In genomic region chr6:143174906-143175656, GRCm38 (mm10) we compare ENCODE assay signal across 8 mouse cellular contexts. TPM values are rescaled to one million over a fixed set of nuclear protein-coding genes. Genes with fewer than 3 reads are reported as not detected.
DNase-seq lines count a peak whose midpoint lies in the region; ATAC-seq and TF ChIP-seq lines count a peak whose summit lies in the region.

No protein-coding gene starts in this region.

- peak; percentile 55 for DNase-seq in A20 (ENCODE audit: low read depth, low spot score)
- peak; percentile 71 for DNase-seq in brain, embryonic 14.5 days (ENCODE audit: low read depth)
- peak; percentile 19 for DNase-seq in gastrocnemius, postnatal 14 days
- DNase-seq in layer of hippocampus, adult 9-10 months (ENCODE audit: low spot score), result peak; percentile 22
- peak; percentile 42 for DNase-seq in yolk sac, embryonic 10.5 days (ENCODE audit: low spot score)

- peaks cover 14% of the 10 kb centered on the region for H3K36me3 ChIP-seq in forebrain, embryonic 12.5 days (replicated peaks)
- H3K36me3 ChIP-seq in forebrain, embryonic 13.5 days (ENCODE audit: poor library complexity, severe bottlenecking), result peaks cover 21% of the 10 kb centered on the region

- no peak overlapping the region for H3K9ac ChIP-seq in forebrain, embryonic 12.5 days
- H3K9ac ChIP-seq in forebrain, embryonic 13.5 days, result no peak overlapping the region

- WGBS in forebrain, embryonic 12.5 days, result 43% methylated on average over 3 of the region's 3 CpGs
- WGBS in forebrain, embryonic 13.5 days, result 47% methylated on average over 3 of the region's 3 CpGs

- no peak for TF ChIP-seq POLR2A in brain, embryonic 14.5 days (IDR thresholded peaks at IDR 0.05; ENCODE audit: borderline replicate concordance, extremely low read depth, insufficient read depth, insufficient read length, poor library complexity, severe bottlenecking)

- H3K4me3 ChIP-seq in forebrain, embryonic 12.5 days (replicated peaks), result no peak overlapping the region
- H3K4me3 ChIP-seq in forebrain, embryonic 13.5 days, result no peak overlapping the region

- H3K4me2 ChIP-seq in forebrain, embryonic 12.5 days, result no peak overlapping the region
- H3K4me2 ChIP-seq in forebrain, embryonic 13.5 days, result no peak overlapping the region

- peak overlapping the region; percentile 14; the same call in 1 of the 2 replicates for H3K27ac ChIP-seq in forebrain, embryonic 12.5 days
- H3K27ac ChIP-seq in forebrain, embryonic 13.5 days, result no peak overlapping the region

- peaks cover 8% of the 10 kb centered on the region; the same call in 1 of the 2 replicates for H3K4me1 ChIP-seq in forebrain, embryonic 12.5 days
- H3K4me1 ChIP-seq in forebrain, embryonic 13.5 days, result peaks cover 9% of the 10 kb centered on the region; the same call in 1 of the 2 replicates

- intact Hi-C loops in gastrocnemius, postnatal 14 days (cut with DNase I; ENCODE audit: low total_unique reads), result loop anchor here (5.0 kb wide), 2 partner anchors 143 to 188 kb away; no protein-coding TSS in a partner anchor

- peak; percentile 61; the same call in 1 of the 2 replicates for TF ChIP-seq CTCF in brain, embryonic 14.5 days (IDR thresholded peaks at IDR 0.05; ENCODE audit: borderline replicate concordance, extremely low read depth, insufficient read depth, insufficient read length)

- H3K27me3 ChIP-seq in forebrain, embryonic 12.5 days, result no peaks in the 10 kb centered on the region
- no peaks in the 10 kb centered on the region for H3K27me3 ChIP-seq in forebrain, embryonic 13.5 days

- no peaks in the 10 kb centered on the region for H3K9me3 ChIP-seq in forebrain, embryonic 12.5 days
- H3K9me3 ChIP-seq in forebrain, embryonic 13.5 days (replicated peaks), result no peaks in the 10 kb centered on the region

- ATAC-seq in forebrain, embryonic 12.5 days (ENCODE audit: low FRiP score), result no peak
- ATAC-seq in forebrain, embryonic 13.5 days, result no peak; the same call in 1 of the 2 replicates
- peak; percentile 69 for ATAC-seq in megakaryocyte progenitor cell, adult 5-6 weeks (replicated peaks; ENCODE audit: poor library complexity)

RNA-seq across cellular contexts. Expression of gene Etnk1, which starts 8.1 kb away (rescaled TPM):
- polyA plus RNA-seq in forebrain, embryonic 12.5 days (2016; fragmentation: Nextera tagmentation; extraction: Ambion mirVana), result 33.9 and 39.5 TPM in 2 replicates
- 22.6 and 24.7 TPM in 2 replicates for polyA plus RNA-seq in forebrain, embryonic 13.5 days (2015; fragmentation: Nextera tagmentation; extraction: Ambion mirVana)
- 102 and 103 TPM in 2 replicates for polyA plus RNA-seq in brain, embryonic 14.5 days (2012; rRNA removed)
- total RNA-seq in gastrocnemius, postnatal 14 days (2021), result 10 to 100 TPM; 14.3 to 14.6 TPM
- total RNA-seq in megakaryocyte progenitor cell, adult 5-6 weeks (2015), result 46.9 and 55.3 TPM in 2 replicates
- total RNA-seq in megakaryocyte progenitor cell, adult 5-6 weeks (2017), result 50.9 and 65.1 TPM in 2 replicates

Comparison
In these comparisons a context has a peak if more than half of its experiments do, and no peak if none do; other contexts are left out.
1. DNase-seq: peak in every context shown above with its lines; median percentile 71 in brain, embryonic 14.5 days; 55 in A20; 42 in yolk sac, embryonic 10.5 days; 22 in layer of hippocampus, adult 9-10 months; 19 in gastrocnemius, postnatal 14 days.